Mouse (Mus musculus) embryonic facial prominence, embryonic 15.5 days (tissue): Measurements from ENCODE around the gene Ndst2. TPM values are rescaled to one million over a fixed set of nuclear protein-coding genes. Genes with fewer than 3 reads are reported as not detected.
A peak's percentile ranks its signal among the peaks of the same experiment; 100 is the strongest.
"Not testable (repeated sequence)": the region's sequence is repeated elsewhere in the genome, so short reads cannot be mapped to it uniquely, and the experiment has no call there.

Source experiments
- ATAC-seq: fragments of 200-750 bp; cut with Nextera tagmentation; 2 replicates; pipeline ENCODE4 v1.8.0; 2017; ENCODE audit warnings: low read depth, moderate TSS enrichment; ENCODE audit not compliant: insufficient number of reproducible peaks, low FRiP score, low TSS enrichment
- H3K27ac ChIP-seq: fragments of 300-500 bp; sonication (generic); replicated peaks from 2 replicates; pipeline ENCODE4 v1.5.1; 2015; ENCODE audit warnings: mild to moderate bottlenecking, inconsistent platforms
- H3K27me3 ChIP-seq: fragments of 300-500 bp; sonication (generic); 2 replicates; pipeline ENCODE4 v1.6.1; 2015; ENCODE audit warnings: inconsistent platforms
- H3K36me3 ChIP-seq: fragments of 300-500 bp; sonication (generic); 2 replicates; pipeline ENCODE4 v1.6.1; 2015; ENCODE audit warnings: mild to moderate bottlenecking, inconsistent platforms
- H3K4me1 ChIP-seq: fragments of 300-500 bp; sonication (generic); 2 replicates; pipeline ENCODE4 v1.6.1; 2015; ENCODE audit warnings: inconsistent platforms
- H3K4me2 ChIP-seq: fragments of 300-500 bp; sonication (generic); replicated peaks from 2 replicates; pipeline ENCODE4 v1.6.1; 2015; ENCODE audit warnings: mild to moderate bottlenecking, inconsistent platforms
- H3K4me3 ChIP-seq: fragments of 300-500 bp; sonication (generic); replicated peaks from 2 replicates; pipeline ENCODE4 v1.5.1; 2015; ENCODE audit warnings: mild to moderate bottlenecking, inconsistent platforms
- H3K9ac ChIP-seq: fragments of 300-500 bp; sonication (generic); 2 replicates; pipeline ENCODE4 v1.6.1; 2015; ENCODE audit warnings: inconsistent platforms
- H3K9me3 ChIP-seq: fragments of 300-500 bp; sonication (generic); replicated peaks from 2 replicates; pipeline ENCODE4 v1.6.1; 2016; ENCODE audit warnings: inconsistent platforms
- WGBS: fragments of 180-500 bp; shearing (Covaris S2); methylation state at CpG from one replicate; pipeline ENCODE4 v1.1.7; 2015; 5-methylcytosine and 5-hydroxymethylcytosine counted together
- polyA plus RNA-seq: library from polyadenylated mRNA; unstranded; fragments of >200 nt; fragmentation: Nextera tagmentation; extraction: Ambion mirVana; gene quantifications from 2 replicates; pipeline ENCODE4 v1.2.1, GENCODE M21; 2015

Gene Ndst2
- polyA plus RNA-seq, 1 experiment from 2014 or later, result 38.8 TPM

DNA sequence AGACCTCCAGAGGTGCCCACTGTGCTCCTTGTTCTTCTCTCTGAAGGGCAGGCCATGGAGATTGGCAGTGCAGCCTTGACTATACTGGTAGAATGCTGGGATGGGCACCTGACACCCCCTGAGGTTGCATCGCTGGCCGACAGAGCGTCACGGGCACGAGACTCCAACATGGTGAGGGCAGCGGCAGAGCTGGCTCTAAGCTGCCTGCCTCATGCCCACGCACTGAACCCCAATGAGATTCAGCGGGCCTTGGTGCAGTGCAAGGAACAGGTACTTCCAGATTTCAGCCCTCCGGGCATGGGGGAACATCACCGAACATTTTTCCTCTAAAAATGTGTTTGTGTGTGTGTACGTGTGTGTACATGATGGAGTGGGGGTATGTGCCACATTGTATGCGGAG lies 14.6 kb downstream of the Ndst2 start:
- ATAC-seq, result no peak
- H3K27ac ChIP-seq, result no peak overlapping the region
- H3K9me3 ChIP-seq, result no peaks in the 10 kb centered on the region
- peaks cover 97% of the 10 kb centered on the region for H3K36me3 ChIP-seq
- H3K9ac ChIP-seq, result no peak overlapping the region
- no peaks in the 10 kb centered on the region for H3K27me3 ChIP-seq
- no peak overlapping the region for H3K4me3 ChIP-seq
- WGBS, result 80% methylated on average over 12 of the region's 12 CpGs
- H3K4me2 ChIP-seq, result no peak overlapping the region
- no peaks in the 10 kb centered on the region for H3K4me1 ChIP-seq

GRCm38 (mm10) chr14:20718443-20718842 lies 15.9 kb downstream of the Ndst2 start:
- WGBS, result 91% methylated on average over 10 of the region's 10 CpGs
- H3K4me1 ChIP-seq, result no peaks in the 10 kb centered on the region
- no peak overlapping the region for H3K4me2 ChIP-seq
- H3K27me3 ChIP-seq, result no peaks in the 10 kb centered on the region
- no peak overlapping the region for H3K27ac ChIP-seq
- no peaks in the 10 kb centered on the region for H3K9me3 ChIP-seq
- H3K4me3 ChIP-seq, result no peak overlapping the region
- ATAC-seq, result no peak
- peaks cover 98% of the 10 kb centered on the region for H3K36me3 ChIP-seq
- no peak overlapping the region for H3K9ac ChIP-seq

DNA sequence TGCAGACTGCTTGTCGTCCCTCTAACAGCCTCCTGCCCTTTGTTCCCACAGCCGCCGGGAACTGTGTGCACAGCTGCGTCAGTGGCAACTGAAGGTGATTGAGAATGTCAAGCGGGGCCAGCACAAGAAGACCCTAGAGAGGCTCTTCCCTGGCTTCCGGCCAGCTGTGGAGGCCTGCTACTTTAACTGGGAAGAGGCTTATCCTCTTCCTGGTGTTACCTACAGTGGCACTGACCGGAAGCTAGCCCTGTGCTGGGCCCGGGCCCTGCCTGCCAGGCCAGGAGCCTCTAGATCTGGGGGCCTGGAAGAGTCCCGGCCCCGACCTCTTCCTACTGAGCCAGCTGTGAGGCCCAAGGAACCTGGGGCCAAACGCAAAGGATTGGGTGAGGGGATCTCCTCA lies 20.5 kb downstream of the Ndst2 start:
- no peaks in the 10 kb centered on the region for H3K27me3 ChIP-seq
- H3K36me3 ChIP-seq, result peaks cover 87% of the 10 kb centered on the region
- no peak overlapping the region for H3K4me3 ChIP-seq
- H3K4me1 ChIP-seq, result peaks cover 8% of the 10 kb centered on the region
- H3K9ac ChIP-seq, result no peak overlapping the region
- H3K9me3 ChIP-seq, result no peaks in the 10 kb centered on the region
- WGBS, result 81% methylated on average over 11 of the region's 11 CpGs
- no peak overlapping the region for H3K27ac ChIP-seq
- H3K4me2 ChIP-seq, result no peak overlapping the region
- ATAC-seq, result no peak

GRCm38 (mm10) chr14:20708239-20708638 lies 26.1 kb downstream of the Ndst2 start:
- peaks cover 16% of the 10 kb centered on the region for H3K4me1 ChIP-seq
- ATAC-seq, result no peak
- peak overlapping the region; percentile 94 for H3K27ac ChIP-seq
- peak overlapping the region; percentile 75 for H3K4me2 ChIP-seq
- no peaks in the 10 kb centered on the region for H3K9me3 ChIP-seq
- peaks cover 32% of the 10 kb centered on the region for H3K36me3 ChIP-seq
- 4% methylated on average over 10 of the region's 10 CpGs for WGBS
- peak overlapping the region; percentile 97 for H3K9ac ChIP-seq
- no peaks in the 10 kb centered on the region for H3K27me3 ChIP-seq
- peak overlapping the region; percentile 94 for H3K4me3 ChIP-seq

DNA sequence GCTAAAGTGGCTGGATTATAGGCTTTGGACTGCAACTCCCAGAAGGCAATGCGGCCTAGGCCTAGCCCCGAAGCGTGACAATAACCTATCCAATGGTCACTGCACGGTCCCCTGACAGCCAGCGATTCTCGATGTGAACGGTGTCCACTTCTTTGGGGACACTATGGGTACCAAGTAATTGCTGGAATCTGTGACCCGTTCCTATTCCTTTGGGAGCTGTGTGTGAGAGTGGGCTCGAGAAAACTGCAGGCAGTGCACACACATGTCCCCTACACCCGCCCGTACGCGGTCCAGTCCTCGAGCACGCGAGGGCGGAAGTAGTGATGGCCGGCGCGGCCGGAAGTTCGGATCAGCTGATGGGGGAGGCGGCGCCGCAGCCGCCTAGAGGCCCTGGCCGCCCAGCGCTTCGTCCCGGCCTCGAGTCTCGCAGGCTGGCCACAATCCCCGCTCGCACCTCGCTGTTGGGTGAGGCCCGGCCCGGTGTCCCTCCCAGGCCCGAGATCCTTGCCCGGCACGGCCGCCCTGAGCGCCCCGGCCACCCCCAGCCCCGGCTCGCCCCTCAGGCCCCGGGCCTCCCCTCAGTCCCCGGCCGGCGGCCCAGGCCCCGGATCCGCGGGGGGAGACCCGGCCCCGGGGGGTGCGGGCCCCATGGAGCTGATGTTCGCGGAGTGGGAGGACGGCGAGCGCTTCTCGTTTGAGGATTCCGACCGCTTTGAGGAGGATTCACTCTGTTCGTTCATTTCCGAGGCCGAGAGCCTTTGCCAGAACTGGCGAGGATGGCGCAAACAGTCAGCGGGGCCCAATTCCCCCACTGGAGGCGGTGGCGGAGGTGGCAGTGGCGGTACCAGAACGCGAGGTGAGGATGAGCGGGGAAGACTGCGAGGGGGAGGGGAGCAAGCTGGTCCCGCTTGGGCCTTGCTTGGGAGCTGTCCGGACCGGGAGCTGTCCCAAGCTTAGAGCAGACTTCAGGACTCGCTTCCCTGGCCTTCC lies 26.9 kb downstream of the Ndst2 start, which contains the start of gene Zswim8:
Gene Zswim8 (plus strand): TSS at position 352 of the 990 bp plus-strand sequence.
- H3K4me1 ChIP-seq, result peaks cover 16% of the 10 kb centered on the region
- no peaks in the 10 kb centered on the region for H3K9me3 ChIP-seq
- H3K4me3 ChIP-seq, result peak within 1 kb of the TSS; percentile 94
- peak within 1 kb of the TSS; percentile 75 for H3K4me2 ChIP-seq
- peaks cover 24% of the 10 kb centered on the region for H3K36me3 ChIP-seq
- peak within 1 kb of the TSS; percentile 97 for H3K9ac ChIP-seq
- H3K27ac ChIP-seq, result peak within 1 kb of the TSS; percentile 94
- 1% methylated on average over 75 of the region's 80 CpGs for WGBS
- peak; percentile 93 for ATAC-seq
- H3K27me3 ChIP-seq, result no peaks in the 10 kb centered on the region

DNA sequence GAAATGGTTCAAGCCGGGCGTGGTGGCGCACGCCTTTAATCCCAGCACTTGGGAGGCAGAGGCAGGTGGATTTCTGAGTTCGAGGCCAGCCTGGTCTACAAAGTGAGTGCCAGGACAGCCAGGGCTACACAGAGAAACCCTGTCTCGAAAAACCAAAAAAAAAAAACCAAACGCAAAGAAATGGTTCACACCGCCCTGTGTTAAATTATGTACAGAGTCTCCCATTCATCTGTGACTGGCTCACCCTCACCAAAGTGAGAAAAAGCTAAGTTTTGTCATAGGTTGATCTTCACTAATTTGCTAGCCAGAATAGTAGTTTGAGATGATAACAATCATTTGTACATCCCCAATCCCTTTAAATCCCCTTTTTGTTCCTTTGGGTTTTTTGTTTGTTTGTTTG lies 30.9 kb downstream of the Ndst2 start:
- H3K9ac ChIP-seq, result peak overlapping the region; percentile 86
- H3K9me3 ChIP-seq, H3K27me3 ChIP-seq, ATAC-seq, H3K36me3 ChIP-seq: not testable (repeated sequence)
- 10% methylated on average over 8 of the region's 8 CpGs for WGBS
- H3K4me2 ChIP-seq, result peak overlapping the region; percentile 55
- H3K4me3 ChIP-seq, result peak overlapping the region; percentile 92
- H3K4me1 ChIP-seq, result peaks cover 25% of the 10 kb centered on the region
- H3K27ac ChIP-seq, result peak overlapping the region; percentile 93

- Histone ChIP-seq H3K4me1 (peaks cover 26% of the 10 kb centered on the region), H3K9me3 (no peaks in the 10 kb centered on the region), H3K36me3 (0 out of 2 replicates have a peak, but pooled peaks cover 5% of the 10 kb centered on the region), H3K27ac (peak within 1 kb of the TSS; percentile 93), H3K4me3 (peak within 1 kb of the TSS; percentile 92), H3K27me3 (no peaks in the 10 kb centered on the region), H3K9ac (peak within 1 kb of the TSS; percentile 86), H3K4me2 (peak within 1 kb of the TSS; percentile 55)
- WGBS, result under 1% methylated on average over 61 of the region's 61 CpGs
- peak; percentile 69 for ATAC-seq
Observed at GRCm38 (mm10) chr14:20702741-20703381, 31.5 kb downstream of the Ndst2 start, which contains the start of gene Chchd1. Gene Chchd1 (plus strand): TSS chr14:20703006.

DNA sequence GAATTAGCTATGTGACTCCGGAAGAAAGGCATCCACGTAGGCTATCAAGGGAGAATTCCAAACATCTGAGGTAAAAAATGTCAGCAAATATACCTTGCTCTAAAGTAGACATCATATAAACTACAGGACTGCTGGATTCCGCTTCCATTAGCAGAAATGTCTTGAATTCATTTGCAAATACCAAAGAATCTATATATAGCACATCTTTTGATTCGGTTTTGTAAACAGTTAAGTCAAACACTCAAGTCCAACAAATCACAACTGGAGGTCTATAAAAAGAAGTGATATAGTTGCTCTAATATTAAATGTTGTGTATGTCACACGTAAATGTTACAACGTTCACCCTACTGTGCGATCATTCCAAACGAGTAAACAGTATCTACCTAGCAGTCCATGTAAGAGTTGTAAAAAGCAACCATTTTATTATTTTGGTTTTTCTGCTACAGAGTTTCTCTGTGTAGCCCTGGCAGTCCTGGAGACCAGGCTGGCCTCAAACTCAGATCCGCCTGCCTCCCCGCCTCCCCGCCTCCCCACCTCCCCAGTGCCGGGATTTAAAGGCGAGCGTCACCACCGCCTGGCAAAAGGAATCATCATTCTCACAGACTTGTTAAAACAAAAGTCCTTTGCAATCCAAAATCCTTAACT lies 32.1 kb downstream of the Ndst2 start:
- WGBS, result 7% methylated on average over 15 of the region's 15 CpGs
- Histone ChIP-seq H3K27ac (peak overlapping the region; percentile 93), H3K36me3 (0 out of 2 replicates have a peak, but pooled peaks cover 5% of the 10 kb centered on the region), H3K9ac (peak overlapping the region; percentile 86), H3K4me2 (peak overlapping the region; percentile 55), H3K9me3 (no peaks in the 10 kb centered on the region), H3K27me3 (no peaks in the 10 kb centered on the region), H3K4me3 (peak overlapping the region; percentile 92), H3K4me1 (peaks cover 31% of the 10 kb centered on the region)
- ATAC-seq, result peak; percentile 45; the same call in 1 of the 2 replicates

GRCm38 (mm10) chr14:20701554-20701953 lies 32.8 kb downstream of the Ndst2 start:
- peak overlapping the region; percentile 92 for H3K4me3 ChIP-seq
- ATAC-seq, result no peak
- H3K9ac ChIP-seq, result no peak overlapping the region
- H3K4me2 ChIP-seq, result peak overlapping the region; percentile 55
- no peaks in the 10 kb centered on the region for H3K27me3 ChIP-seq
- 0 out of 2 replicates have a peak, but pooled peaks cover 5% of the 10 kb centered on the region for H3K36me3 ChIP-seq
- no peaks in the 10 kb centered on the region for H3K9me3 ChIP-seq
- WGBS, result 76% methylated on average over 8 of the region's 8 CpGs
- H3K27ac ChIP-seq, result no peak overlapping the region; the same call in 1 of the 2 replicates
- peaks cover 38% of the 10 kb centered on the region for H3K4me1 ChIP-seq

DNA sequence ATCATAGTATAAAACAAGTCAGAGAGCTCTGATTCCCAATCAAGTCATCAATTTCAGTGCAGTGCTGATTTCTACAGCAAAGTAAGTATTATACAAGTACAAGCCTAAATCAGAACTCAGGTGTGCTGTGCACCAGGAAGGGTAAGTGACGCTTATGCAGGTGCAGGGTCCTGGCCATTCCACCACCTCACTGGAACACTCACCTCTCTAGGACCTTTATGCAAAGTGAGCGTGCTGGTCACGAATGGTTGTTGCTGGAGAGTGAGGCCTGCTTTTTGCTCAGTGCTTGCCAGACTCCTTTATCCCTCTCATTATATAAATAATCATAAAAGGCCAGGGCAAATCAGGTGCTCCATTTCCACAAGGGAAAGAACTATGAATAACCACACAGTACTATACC lies 34.0 kb downstream of the Ndst2 start:
- peaks cover 49% of the 10 kb centered on the region for H3K4me1 ChIP-seq
- H3K27me3 ChIP-seq, result no peaks in the 10 kb centered on the region
- no peak overlapping the region for H3K4me3 ChIP-seq
- 0 out of 2 replicates have a peak, but pooled peaks cover 5% of the 10 kb centered on the region for H3K36me3 ChIP-seq
- no peak overlapping the region for H3K9ac ChIP-seq
- no peaks in the 10 kb centered on the region for H3K9me3 ChIP-seq
- ATAC-seq, result no peak
- 84% methylated on average over 3 of the region's 3 CpGs for WGBS
- H3K27ac ChIP-seq, result no peak overlapping the region
- no peak overlapping the region for H3K4me2 ChIP-seq

GRCm38 (mm10) chr14:20698515-20698914 lies 35.8 kb downstream of the Ndst2 start:
- Histone ChIP-seq H3K9ac (no peak overlapping the region), H3K27me3 (no peaks in the 10 kb centered on the region), H3K4me3 (no peak overlapping the region), H3K27ac (no peak overlapping the region), H3K36me3 (peaks cover 15% of the 10 kb centered on the region), H3K4me1 (peaks cover 60% of the 10 kb centered on the region), H3K4me2 (no peak overlapping the region), H3K9me3 (no peaks in the 10 kb centered on the region)
- WGBS, result 89% methylated on average over 2 of the region's 2 CpGs
- no peak for ATAC-seq
